Mouse (Mus musculus) cerebral cortex, adult 2 months (tissue): Measurements from ENCODE around the gene Reep3.

Experiments used
- WGBS: fragments of 180-500 bp; shearing (Covaris S2); methylation state at CpG from one replicate; pipeline ENCODE4 v1.1.7; 2018; 5-methylcytosine and 5-hydroxymethylcytosine counted together

The Reep3 gene

DNA sequence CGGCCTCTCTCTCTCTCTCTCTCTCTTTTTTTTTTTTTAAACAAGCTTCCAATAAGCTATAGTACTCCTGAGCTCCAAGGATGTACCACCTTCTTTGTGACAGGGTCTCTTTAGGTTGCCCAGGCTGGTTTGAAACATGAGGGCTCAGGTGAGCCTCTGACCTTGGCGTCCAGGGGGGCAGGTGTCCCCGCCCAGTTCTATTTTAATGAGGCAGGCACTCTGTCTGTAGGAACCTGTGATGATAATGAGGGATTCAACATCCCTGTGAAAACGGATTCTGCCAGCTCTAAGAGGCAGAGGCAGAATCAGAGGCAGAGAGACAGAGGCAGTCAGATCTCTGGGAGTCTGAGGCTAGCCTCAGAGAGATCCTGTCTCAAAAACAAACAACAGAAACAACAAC, 14.2 kb downstream of the Reep3 start:
- 85% methylated on average over 4 of the region's 4 CpGs for WGBS

DNA sequence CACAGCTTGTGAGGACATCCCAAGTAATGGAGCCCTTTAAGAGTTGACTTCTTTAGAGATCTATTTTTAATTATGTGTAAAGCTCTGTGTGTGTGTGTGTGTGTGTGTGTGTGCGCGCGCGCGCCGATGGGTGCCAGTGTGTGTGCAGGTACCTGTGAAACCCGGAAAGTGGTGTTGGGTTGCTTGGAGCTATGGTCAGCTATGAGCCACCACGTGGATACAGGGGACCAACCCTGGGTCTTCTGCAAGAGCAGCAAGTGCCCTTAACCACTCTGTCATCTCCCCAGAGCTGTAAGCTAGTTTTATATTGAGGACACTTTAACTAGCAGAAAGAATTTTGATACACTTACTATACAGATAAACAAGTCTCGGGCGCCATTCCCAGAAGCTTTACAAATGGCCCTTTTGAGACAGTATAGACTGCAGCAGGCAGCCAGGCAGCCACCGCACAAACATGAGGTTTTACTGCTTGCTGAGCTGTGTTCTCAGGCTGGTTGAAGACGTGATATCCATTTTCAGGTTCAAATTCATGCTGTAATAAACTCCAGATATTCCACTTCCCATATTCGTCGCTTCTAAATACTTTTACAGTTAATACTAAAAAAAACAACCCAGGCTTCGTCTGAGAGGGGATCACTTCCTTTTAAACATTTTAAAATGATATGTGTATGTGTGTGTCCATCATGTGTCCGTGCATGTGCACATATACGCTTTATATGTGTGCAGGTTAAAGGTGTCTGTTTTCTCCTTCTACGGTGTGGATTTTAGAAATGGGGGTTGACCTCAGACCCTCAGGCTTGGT, 15.3 kb downstream of the Reep3 start:
- WGBS: 77% methylated on average over 18 of the region's 18 CpGs

DNA sequence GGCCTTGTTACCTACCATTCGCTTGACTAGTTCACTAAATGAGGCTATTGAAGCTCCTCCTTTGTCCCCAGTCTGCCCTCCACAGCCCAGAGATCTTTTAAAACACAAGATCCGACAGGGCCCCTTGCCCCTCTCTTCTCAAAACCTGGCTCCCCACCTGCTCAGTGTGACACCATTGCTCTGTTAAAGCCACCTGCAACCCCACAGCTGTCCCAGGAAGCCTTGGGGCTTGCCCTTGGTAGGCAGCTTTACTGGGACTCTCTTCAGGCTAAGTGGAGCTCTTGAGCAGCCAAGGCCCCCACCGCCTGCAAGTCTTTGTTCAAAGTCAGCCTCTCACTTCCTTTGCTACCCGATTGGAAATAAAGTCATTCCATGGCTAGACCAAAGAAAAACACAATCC, 17.7 kb downstream of the Reep3 start:
- 73% methylated on average over 4 of the region's 4 CpGs for WGBS

DNA sequence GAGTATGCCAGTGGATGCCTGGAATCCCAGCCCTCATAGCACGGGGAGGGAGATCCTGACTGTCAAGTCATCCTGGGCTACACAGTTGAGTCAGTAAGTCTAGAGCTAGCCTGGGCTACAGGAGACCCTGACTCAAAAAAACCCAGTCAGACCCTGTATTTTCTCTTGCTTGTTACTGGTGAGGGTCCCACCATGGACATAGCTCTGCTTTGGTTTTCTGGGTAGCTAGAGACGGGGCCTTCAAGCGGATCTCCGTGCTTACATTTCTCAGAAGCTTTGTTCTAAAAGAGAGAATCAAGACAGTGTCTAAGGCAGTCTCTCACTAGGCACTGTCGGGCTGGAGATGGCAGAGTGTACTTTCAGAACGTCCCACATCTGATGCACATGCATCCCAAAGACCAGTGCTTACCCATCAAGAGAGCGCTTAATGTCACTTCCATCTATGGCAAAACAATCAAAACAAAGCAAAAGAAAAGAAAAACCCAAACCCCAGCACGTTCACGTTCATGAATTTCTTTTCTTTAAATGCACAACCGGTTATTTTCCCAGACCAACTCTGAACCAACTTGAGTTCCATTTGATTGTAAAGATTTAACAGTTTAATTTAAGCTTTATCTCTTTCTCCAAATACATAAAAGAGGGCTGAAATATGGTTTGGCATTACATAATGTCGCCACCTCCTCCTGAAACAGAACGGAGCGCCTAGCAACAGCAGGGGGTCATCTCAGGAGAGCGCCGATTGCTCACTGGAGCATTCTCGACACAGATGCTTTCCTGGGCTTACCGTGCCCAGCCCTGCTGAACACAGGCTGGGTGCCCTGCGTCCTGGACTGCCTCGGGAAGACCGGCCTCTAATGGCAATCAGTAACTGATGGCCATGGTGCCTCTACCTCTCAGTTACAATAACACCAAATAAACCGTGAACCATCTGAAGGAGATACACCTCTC, 20.5 kb downstream of the Reep3 start:
- WGBS: 25% methylated on average over 21 of the region's 21 CpGs

DNA sequence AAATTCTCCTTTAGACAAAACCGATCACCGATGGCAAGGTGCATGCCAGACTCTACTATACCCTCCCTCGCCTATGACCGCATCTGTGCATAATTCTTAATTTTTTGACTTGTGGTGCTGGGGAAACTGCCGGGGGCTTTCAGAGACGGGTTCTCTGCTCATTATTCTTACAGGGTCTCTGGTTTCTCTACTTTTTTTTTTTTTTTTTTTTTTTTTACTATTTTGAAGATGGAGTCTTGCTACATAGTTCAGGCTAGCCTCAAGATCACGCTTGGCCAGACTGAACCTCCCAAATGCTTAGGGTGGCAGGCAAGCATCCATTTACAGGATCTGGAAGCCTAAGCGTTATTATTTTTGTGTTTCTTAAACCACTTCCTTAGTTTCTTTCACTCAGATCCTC, 23.2 kb downstream of the Reep3 start:
- WGBS: 91% methylated on average over 8 of the region's 8 CpGs

DNA sequence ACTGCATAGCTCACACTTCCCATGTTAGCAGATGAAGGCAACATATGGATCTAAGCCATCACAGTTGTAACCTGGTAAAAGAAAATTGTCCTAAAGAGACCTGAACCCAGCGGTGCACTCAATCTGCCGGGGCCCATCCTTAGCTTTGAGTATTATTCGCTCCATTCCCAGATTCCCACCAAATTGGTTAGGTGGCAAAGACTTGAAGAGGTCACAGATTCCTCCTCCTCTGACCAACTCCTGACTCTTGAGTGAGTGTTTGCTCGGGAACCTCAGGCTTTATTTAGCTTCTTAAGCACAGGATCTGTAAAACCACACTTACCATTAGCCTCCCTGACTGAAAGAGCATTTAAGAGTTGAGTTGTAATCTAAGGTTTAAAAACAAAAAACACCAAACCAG, 24.1 kb downstream of the Reep3 start:
- 79% methylated on average over 4 of the region's 4 CpGs for WGBS

DNA sequence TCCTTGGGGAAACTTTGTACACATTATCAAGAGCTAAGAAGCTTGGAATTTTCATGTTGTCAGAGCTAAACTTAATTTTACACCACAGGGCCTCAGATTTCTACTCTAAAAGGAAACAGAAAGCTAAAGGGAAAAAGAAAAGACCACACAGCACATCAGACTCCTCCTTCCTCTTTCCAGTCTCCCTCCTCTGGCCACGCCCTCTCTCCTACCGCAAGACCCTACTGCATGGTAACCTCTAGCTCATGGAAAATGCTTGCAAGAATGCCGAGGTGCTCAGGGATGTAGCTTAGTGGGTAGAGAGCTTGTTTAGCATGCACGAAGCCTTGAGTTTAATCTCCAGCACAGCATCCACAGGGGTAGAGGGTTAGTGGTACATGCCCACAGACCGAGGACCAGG, 24.9 kb downstream of the Reep3 start:
- WGBS: 70% methylated on average over 5 of the region's 5 CpGs

DNA sequence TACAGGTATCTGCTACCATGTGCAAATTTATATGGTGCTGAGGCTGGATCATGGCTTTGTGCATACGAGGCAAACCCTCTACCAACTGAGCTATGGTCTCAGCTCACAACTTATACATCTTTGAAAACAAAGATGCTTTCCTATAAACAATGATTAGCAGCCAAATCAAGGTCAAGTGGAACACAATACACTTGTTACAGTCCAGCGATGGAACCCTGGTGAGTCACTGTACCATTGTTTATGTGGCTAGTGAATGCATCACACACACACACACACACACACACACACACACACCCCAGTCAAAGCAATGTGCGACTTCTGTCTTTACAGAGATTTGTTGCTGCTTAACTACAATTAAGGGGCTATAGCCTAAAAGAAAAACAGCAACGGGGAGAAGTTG, 25.4 kb downstream of the Reep3 start:
- WGBS: 44% methylated on average over 4 of the region's 4 CpGs

DNA sequence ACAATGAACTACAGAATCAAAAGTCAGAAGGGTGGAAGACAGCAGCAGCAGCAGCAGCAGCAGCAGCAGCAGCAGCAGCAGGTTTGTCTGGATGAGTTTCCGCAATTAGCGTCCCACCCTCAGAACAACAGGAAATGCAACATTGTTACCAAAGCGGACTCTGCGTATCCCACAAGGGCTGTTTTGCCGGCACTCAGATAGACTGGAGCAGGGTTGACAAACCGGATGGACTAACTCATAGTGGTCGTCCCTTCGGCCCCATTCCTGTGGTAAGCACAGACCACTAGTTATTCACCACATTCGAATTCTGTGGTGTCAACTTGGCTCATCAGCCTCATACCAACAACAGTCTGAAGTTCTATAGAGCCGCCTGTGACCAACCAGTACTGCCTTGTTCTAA, 27.7 kb downstream of the Reep3 start:
- 78% methylated on average over 10 of the region's 10 CpGs for WGBS

DNA sequence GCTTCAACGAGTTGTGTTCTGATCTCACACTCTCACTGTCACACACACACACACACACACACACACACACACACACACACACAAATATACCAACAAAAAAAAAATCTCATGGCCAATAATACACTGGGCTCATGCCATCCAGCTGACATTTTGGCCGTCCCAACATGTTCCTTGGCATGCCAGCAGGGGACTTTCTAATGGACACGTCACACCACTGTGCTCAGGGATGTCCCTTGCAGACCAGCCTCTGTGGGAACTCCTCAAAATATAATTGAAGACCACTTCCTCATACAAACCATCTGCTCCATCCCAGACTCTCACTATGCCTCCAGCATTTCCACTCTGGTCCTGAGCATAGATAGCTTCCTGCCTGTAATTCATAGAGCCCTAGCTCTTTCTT, 30.3 kb downstream of the Reep3 start:
- 70% methylated on average over 3 of the region's 3 CpGs for WGBS

DNA sequence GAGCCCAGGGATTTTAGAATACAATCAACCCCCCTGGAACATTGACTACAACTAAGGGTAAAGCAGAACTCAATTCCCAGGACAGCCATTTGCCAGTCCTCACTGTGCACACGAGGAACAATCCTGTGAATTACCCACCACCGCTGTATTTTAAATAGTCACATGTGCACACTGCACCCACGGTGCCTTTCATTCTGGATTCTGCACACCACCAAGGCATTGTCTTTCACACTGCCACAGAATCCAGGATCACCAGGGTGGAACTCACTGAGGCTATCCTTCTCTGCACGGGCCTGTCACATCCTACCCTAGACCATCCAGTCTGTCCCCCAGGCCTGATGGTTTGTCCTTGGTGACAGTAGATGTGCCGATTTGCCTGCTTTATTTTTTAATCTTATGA, 30.8 kb downstream of the Reep3 start:
- 42% methylated on average over 5 of the region's 5 CpGs for WGBS

DNA sequence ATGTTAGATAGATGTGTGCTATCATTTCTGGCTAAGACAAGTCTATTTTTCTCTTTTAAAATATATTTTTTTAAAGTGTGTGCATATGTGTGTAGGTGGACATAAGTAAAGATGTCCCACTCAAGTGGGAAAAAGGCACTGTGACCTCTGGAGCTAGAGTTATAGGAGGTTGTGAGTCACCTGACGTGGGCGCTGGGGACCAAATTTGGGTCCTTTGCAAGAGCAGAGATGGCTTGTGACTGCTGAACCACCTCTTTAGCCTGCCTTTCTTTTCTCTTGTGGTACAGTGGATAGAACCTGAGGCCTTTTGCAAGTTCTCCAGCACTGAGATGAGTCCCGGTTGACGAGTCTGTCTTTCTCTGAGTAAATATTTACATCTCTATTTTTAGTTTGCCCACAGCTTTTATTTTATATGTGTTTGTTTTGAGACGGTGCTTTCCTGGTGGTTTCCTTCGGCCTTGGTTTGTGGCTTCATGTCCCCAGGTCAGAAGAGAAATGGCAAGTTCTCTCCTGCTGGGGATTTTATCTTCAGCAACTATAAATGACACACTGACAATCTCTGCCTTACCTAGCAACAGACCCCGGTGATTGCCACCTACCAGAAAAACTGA, 31.4 kb downstream of the Reep3 start:
- whole genome bisulfite sequencing: 55% methylated on average over 7 of the region's 7 CpGs

DNA sequence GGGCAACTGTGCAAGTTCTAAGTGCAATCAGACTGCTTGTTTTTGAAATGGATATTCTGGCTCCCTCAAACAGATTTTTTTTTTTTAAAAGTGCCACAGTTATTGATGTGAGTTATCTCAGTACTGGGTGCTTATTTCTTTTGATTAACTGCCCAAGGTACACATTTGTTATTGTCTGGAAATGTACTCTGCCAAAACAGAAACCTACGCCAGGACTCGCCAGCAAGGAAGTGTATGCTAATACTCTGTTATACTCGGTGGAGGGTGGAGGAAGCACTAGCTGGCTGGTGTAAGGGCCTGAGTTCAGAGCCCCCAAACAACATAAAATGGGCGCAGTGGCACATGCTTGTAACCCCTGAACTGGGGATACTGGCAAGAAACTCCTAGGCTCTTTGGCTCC, 34.9 kb downstream of the Reep3 start:
- 48% methylated on average over 4 of the region's 4 CpGs for WGBS

DNA sequence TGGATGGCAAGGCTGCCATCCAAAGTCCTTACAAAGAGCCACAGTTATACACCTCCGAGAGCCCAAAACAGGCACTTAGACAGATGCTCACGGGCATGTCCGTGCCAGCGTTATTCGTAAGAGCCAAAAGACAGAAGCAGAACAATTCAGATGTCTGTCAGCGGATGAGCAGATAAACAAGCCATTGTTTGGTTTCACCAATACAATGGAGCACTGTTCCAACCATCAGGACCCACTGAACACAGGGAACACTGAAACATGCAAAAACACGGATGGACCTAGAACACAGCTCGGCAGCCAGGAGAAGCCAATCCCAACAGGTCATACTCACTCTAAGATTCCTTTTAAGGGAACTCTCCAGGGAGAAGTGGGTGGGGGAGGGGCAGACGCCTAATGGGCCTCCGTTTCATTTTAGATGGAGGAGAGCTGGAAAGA, 35.4 kb downstream of the Reep3 start:
- WGBS: 27% methylated on average over 10 of the region's 10 CpGs

DNA sequence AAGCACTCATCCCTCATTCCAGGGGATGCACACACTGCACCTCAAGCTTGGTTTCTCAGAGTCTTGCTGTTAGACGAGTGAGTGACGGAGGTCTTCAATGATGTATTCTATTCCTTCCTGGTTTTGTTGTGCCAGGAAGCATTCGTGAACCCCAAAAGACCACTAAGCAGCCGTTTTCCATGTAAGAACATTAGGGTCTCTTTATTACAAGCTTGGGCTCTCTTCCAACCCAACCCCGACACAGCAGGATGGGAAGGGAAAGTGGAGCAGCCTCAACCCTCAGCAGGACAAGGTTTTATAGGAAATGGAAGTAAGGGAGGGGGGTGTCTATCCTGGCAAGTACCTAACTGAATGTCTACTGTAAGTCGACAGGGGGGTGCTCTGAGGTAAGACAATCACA, 38.0 kb downstream of the Reep3 start:
- WGBS: 42% methylated on average over 6 of the region's 6 CpGs

DNA sequence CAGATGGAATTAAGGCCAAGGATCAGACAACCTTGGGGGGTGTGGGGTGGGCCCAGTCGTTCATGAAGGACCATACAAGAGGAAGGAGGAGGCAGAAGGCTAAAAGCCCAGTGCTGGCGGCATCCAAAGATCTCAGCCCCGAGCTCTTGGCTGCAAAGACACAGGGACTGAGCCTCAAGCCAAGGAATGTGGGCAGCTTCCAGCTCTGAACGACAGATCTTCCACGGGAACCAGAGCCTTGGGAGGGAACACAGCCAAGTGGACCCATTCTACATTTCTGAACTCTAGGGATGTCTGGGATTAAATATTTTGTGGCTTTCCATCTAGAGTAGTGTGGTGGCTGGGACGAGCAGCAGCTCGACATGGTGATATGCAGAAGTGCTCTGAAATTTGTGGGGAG, 38.4 kb downstream of the Reep3 start:
- 21% methylated on average over 7 of the region's 7 CpGs for whole genome bisulfite sequencing

DNA sequence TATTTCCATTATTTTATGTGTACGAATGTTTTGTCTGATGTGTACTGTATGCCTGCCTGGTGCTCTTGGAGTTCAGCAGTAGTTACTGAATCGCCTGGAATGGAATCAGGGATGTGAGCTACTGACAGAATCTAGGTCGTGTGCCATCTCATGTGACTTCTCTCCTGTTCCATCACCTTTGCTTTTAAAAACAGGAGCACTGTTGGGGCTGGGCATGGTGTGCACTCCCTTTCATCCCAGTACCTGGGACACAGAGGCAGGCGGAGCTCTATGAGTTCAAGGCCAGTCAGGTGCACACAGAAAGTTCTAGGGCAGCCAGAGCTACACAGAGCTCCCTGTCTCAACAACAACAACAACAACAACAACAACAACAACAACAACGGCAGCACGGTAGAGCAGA, 39.0 kb downstream of the Reep3 start:
- 75% methylated on average over 6 of the region's 6 CpGs for WGBS

DNA sequence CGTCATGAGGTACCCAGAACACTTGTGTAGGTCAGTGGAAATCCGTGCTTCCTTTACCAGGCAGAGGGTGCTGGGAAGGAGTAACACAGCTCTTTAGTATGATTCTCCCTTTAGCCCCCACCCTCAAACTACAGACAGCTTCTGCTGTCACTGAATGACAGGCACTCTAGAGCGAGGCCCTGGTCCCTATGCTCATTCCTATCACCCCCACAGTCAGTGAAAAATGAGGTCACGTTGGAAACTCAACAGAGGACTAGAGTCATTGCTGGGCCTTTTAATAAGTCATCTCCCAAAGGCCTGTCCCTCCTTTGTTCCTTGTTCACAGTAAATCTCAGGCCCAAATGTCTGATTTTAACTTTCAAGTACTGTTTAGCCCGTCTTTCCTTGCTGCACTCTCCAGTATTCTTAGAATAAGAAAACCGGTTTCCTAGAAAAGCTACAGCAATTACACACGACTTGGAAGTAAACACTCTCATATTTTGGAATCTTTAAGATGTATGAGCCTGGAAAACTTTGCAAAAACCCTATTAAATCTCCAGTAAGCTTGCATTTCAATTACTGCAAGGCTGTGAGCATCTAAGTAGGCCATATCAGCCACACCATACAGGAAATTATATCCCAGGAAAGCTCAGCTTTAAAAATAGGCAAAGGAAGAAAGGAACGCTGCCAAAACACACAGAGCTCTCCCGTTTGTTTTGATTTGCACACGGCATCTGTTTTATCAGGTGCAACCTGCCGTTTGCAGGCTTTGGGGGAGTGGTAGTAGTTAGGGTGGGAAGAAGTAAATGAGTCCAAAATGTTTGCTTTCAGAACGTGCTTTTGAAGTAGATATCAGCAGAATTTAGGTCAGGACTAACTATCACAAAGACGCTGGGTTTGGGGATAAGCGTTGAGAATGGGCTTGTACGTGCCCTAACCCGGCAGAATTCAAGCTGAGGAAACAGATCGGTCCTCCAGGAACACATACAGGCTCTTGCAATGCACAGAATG, 40.6 kb downstream of the Reep3 start:
- 20% methylated on average over 17 of the region's 17 CpGs for WGBS

DNA sequence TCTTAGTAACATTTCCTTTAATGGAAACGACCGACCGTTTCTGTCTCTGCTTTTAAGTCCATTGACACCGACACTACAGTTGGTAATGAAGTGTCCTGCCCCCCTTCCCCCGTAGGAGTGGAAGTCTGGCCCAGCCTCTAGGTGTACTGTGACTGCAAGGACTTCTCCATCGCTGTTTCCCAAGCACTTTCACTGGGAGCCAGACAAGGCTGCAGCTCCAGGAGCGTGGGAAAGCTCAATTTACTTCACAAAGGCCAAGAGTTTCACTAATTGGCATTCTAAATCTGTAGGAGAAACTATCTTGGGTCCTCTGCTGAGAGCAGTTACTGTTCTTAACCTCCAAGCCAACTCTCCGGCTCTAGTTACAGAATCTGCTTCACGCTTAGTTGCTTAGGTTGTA, 43.3 kb downstream of the Reep3 start:
- WGBS: 25% methylated on average over 9 of the region's 9 CpGs

DNA sequence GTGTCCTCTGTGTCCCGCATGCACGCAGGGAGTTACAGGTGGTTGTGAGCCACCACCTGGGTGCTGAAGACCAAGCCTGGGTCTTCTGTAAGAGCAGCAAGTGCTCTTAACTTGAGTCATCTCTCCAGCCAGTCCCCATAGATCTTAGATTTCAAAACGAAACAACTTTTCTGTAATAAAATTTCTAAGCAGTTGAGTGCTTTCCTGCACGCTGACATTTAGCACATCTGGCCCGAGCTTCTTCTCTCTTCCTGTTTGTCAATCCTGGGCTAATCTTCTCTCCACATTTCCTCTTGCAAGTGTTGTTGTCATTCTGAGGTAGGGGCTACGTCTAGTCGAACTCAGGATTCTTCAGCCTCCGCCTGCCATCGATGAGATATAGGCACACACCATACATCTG, 44.3 kb downstream of the Reep3 start:
- 77% methylated on average over 9 of the region's 9 CpGs for WGBS

DNA sequence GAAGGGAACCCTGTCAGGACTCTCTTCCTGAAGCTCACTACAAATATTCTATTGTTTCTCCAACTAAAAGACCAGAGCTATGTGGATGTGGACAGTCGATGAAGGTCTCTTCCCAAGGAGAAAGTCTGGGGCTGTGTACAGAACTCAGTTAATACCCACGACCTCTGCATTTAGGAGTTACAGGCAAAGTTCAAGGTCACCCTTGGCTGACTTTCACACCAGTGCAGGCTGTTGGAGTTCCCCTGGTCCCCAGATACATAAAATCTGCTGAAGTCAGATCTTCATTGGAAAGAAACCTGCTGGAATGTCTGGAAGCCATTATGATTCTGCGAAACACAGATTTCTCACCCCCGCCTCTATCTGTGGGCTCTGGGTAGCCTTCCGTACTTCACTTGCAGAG, 45.3 kb downstream of the Reep3 start:
- WGBS: 78% methylated on average over 5 of the region's 5 CpGs
